Mouse (Mus musculus) heart, postnatal 4 days (tissue): Measurements from ENCODE around the gene Gamt. TPM values are rescaled to one million over a fixed set of nuclear protein-coding genes. Genes with fewer than 3 reads are reported as not detected.
A peak's percentile ranks its signal among the peaks of the same experiment; 100 is the strongest.
"Not testable (repeated sequence)": the region's sequence is repeated elsewhere in the genome, so short reads cannot be mapped to it uniquely, and the experiment has no call there.

Source experiments
- DNase-seq: peaks from one replicate; pipeline ENCODE4 v3.0.0; 2021
- total RNA-seq, 2 experiments: library from RNA; stranded (reverse); gene quantifications; 2 replicates each; pipeline ENCODE4 v1.2.3; 2021

Gene Gamt
- total RNA-seq, 2 experiments from 2014 or later: 18.5 to 23.4 TPM

DNA sequence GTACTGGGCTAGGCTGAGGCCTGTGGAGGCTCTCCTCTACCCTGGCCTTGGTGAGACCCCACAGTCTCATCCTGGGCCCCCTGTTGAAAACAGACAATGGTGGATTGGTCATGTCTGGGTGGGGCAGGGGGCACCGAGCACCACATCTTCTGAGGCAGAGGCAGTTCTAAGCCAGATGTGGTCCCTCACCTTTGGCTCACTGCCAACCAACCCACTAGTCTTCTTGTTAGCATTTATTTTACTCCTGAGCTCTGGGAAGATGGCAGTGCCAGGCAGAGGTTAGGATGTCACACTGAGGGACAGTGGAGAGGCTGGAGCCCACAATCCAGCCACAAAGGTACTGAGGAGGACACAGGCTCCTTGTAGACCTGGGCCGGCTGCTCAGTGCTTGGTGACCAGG lies 2.9 kb downstream of the Gamt start:
- no peak for DNase-seq

DNA sequence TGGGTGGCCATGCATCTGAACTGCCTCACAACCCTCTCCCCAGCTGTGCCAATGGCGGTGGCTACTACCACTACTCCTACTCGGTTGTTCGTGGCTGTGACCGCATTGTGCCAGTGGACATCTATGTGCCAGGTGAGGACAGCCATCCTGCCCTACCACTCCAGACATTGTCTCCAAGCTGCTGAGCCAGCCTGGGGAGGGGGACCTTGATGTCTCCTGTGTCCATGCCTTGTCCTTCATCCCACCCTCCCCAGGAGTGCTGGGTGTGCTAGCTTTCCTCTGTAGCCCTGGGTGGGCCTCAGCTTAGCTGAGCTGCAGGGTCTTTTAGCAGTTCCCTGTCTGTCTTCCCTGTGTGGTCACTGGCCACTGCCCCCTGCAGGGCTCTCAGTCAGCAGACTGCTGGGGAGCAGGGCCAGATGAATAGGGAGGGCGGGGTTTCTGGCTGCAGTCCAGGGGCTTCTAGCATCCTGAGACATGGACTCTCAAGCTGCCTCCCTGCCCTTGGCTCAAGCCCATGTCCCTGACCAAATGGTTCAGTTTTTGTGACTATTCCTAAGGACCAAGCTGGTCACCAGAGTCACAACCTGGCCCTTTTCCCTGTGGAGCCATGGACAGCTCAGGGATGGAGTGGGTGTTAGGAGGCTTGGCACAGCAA lies 4.8 kb downstream of the Gamt start:
- peak; percentile 66 for DNase-seq

DNA sequence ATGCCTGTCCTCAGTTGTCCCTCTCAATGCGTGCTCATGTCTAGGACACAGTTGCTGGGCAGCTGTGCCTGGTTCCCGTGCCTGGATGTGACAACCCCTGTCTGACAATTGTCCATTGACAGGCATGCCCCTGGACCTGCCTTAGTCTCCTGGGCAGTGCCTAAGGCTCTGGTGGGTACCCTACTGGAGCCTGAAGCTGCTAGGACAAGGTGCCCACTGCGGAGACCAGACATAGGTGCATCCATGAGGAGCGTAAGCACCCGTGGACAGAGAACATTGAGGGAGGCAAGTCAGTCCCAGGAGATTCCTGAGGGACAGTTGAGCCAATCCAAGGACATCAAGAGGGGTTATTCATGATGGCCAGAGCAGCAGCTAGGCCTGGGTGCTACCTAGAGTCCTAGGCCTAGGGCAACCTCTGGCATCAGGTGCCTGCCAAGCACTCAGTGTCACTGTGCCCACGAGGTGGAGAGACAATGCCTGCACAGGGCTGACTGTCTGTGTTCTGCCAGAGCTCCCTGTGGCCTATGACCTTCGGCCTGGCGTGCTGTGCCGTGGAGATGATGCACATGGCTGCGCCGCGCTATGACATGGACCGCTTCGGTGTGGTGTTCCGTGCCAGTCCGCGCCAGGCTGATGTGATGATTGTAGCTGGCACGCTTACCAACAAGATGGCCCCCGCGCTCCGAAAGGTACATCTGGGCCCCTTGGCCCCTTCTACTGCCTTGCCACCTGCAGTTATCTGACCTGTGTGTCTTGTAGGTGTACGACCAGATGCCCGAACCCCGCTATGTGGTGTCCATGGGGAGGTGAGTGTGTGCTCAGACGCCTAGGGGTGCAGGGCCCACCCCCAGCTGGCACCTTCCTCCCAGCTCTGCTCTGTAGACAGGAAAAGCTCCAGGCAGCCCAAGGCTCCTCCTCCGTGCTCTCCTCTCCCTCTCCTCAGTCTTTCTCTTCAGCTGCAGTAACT lies 6.2 kb downstream of the Gamt start:
- no peak for DNase-seq

DNA sequence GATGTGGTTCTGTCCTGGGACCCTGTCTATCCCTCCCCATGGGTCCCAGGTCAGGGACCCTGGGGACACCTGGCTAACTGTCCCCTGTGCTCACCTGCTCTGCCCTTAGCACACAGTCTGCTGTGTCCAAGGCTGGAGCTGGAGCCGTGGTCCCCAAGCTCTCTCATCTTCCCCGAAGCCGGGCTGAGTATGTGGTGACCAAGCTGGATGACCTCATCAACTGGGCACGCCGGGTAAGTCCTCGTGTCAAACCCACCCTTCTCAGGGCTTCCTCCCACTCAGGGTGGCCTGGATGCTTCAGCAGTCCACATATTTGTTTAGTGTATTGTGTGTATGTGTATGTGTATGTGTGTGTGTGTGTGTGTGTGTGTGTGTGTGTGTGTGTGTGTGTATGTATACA lies 7.3 kb downstream of the Gamt start:
- DNase-seq: no peak

DNA sequence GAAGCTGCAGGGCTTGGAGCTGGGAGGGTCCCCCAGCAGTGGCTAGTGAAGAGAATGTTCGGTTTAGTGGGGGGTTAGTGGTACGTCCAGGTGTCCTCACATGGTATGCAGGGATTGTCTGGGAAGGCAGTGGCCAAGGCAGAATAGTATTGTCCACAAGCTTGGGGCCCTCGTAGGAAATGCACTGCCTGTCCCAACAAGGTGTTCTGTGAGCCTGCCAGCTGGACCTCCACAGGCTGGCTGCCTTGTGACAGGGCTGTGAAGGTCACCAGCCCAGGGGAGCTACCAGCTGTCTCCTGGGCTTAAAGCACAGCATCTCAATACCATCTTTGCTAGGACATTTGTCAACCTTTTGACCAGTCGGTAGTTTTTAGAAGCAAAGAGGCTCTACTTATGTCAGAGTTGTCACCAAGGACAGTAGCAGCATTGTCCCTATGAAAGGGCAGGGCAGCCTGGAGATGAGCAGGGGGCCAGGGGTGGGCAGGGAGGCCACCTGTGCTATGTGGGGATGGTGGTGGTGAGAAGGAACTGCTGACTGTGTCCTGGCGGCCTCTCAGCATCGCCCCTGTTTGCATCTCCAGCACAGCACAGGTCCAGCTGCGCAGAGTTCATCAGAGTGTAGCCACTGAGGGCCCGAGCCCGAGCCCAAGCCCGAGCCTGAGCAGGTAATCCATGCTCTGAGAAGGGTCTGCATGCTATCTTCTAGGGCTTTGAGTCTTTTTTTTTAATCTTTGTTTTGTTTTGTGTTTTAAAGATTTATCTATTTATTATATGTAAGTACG lies 8.1 kb downstream of the Gamt start:
- peak; percentile 42 for DNase-seq

DNA sequence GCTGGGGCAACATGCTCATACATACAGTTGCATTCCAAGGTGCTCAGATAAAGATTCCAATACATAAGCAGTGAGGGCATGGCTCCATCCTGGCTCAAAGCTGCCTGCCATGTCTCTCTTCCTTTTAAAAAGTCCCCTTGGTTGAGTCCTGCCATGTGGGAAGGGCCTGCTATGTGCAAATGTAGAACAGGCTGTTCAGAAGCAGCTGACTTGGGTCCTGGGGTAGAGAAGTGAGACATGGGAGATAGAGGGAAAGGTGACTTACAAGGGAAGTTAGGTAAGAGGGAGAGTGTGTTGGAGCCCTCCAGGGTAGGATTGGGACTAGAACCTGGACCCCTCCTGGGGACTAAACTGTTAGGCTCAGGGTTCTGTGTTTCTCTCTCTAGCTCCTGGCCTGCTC lies 8.8 kb downstream of the Gamt start:
- no peak for DNase-seq

DNA sequence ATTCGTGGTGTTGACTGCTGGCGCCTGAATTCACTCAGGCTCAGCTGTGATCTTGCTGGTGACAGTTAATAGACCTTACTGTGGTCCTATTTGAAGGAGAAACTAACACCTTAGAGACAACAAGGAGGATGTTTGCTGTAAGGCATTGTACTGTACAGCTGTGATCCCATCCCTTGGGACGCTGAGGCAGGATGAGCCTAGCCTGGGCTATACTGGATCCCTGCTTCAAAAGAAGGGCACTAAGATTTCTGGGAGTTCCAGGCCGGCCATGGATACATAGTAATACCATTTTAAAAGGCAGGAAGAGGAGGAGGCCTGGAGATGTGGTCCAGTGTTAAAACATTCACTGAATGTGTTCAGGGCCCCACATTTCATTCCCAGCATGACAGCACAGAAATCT lies 10.2 kb downstream of the Gamt start:
- no peak for DNase-seq

DNA sequence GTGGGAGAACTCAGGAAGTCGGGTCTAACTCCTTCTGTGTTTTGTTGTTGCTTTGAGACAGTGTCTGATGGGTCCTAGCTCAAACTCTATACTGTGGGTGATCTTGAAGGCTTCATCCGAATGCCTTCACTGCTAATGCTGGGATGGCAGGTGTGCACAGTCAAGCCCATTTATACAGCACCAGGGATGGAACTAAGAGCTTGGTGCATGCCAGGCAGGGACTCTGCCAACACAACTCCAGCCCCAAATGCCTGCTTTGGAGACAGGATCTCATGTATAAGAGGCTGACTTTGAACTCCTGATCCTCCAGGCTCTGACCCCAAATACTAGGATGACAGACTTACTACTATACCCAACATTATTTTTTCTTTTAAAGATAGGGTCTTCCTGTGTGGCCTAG lies 10.8 kb downstream of the Gamt start:
- no peak for DNase-seq

DNA sequence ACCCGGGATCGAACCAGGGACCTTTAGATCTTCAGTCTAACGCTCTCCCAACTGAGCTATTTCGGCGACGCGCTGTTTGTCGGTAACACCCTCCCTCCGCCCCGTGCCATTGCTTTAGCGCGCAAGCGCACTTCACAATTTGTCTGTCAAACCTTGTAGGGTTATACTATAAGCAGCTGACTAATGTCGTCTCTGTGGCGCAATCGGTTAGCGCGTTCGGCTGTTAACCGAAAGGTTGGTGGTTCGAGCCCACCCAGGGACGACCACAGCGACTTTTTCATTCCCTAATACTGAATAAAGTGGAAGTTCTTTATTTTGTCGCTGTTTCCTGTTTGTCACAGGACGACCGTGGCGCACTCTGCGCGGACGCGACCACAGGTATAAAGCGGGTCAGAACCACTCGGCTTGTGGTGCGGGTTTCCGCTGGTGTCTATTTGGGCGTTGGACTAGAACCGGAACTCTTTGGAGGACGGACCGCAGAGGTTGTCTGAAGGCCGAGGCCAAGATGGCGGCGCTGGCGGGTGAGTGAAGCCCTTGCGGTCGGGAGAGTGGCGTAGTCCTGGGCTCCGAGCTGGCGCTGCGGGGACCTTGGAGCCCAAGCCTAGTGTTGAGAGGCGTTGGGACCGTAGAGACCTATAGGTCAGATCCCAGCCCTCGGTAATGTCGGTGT lies 11.7 kb downstream of the Gamt start, which contains the start of gene Ndufs7:
TSS of gene Ndufs7 (plus strand) at position 151 of the 670 bp plus-strand sequence.
- peak; percentile 96 for DNase-seq

DNA sequence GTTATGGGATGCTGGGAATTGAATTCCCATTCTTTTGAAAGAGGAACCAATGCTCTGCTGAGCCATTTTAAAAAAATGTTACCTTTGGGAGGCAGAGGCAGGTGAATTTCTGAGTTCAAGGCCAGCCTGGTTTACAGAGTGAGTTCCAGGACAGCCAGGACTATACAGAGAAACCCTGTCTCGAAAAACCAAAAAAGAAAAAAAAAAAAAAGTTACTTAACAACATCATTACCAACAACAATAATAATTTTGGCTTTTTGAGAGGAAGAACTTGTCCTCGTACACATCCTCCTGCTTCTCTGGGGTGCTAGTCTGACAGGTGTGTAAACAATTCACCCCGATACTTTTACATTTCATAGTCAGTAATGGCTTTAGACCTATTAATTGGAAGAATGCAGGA lies 12.4 kb downstream of the Gamt start:
- DNase-seq: not testable (repeated sequence)

DNA sequence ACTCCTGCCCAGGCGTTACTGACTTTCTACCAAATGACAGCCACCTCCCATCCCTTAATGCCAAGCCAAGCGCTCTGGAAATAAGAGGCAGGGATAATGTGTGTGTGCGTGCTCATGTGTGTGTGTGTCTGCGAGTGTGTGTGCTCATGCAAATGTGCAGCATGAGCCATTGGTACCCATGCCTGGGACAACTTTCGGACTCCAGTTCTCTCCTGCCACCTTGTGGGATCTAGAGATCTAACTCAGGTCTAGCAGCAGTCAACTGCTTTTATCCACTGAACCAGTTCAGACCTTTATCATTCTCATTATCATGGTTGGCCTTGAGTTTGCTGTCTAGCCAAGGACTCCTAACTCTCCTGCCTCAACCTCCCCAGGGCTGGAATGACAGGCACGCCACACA lies 13.0 kb downstream of the Gamt start:
- no peak for DNase-seq

DNA sequence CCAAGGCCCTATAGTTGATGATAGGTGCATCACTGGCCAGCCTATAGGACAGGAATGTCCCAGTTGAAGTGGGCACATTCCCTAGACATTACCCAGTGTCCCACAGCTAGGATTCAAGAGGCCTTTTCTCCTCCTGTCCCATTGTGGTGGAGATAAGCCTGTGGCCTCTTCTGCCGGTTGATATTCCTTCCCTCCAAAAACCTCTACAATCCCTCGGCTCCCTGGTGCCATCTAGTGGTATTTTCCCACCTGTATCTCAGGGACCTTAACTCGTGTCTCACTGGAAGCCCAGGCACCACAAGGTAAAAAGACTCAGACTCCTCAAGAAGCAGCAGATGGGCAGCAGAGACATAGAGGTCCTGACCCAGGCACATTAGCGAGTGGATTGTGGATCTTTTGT lies 15.2 kb downstream of the Gamt start:
- DNase-seq: peak; percentile 89

DNA sequence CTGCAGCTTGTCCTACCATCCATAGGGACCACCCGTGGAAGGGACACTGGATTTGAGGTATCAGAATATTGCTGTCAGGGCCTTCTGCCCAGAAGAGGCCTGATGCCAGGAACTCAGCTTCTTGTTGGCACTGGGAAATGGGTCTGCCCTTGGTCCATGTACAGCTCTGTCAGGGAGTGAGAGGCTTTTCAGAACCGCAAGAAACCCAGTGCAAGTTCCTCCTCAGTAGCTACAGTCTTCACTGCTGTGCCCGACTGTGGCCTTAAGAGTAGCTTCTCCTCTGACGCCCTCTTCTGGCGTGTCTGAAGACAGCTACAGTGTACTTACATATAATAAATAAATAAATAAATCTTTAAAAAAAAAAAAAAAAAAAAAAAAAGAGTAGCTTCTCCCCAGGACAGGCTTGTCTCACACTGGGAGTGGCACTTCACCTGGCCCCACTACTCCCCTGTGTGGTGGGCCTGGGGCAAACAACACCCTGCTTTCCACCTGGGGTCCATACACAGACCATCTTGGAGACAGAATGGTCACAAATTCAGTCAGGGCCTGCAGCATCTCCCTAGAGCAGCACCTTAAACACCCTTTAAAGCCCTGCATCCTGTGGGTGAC lies 15.9 kb downstream of the Gamt start:
- peak; percentile 54 for DNase-seq

DNA sequence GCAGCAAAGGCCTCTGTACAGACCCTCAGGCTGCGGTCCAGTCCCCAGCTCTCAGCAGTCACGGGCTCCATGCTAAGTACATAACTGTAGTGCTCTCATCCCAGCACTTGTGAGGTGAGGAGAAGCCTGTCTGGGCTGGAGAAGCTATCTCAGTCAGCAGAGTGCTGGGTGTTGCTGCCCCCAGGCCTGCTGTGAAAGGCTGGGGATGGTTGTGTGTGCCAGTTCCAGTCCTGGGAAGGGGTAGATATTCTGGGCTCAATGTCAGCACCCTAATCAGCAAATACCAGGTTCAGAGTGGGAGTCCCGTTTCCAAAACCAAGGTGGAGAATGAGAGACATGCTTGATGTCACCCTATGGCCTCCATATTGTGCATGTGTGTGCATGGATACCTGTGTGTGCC lies 18.2 kb downstream of the Gamt start:
- DNase-seq: no peak

DNA sequence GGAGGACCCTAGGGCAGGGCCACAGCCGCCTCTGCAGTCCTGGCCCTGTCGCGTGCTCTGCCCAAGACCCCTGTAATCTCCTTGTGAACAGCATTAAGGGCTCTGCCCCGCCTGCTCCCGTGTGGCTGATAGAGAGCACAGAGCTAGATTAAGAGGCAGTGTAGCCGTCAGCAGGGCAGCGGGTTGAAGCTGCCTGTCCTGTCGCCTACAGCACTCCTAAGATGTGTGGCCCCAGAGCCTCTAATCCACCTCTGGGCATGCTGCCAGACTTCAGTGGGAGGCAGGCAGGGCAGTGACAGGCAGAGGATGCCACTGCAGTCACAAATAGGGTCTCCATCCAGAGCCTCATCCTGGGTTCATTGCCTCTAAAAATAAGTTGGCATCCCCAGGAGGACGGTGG lies 18.7 kb downstream of the Gamt start:
- DNase-seq: peak; percentile 49

DNA sequence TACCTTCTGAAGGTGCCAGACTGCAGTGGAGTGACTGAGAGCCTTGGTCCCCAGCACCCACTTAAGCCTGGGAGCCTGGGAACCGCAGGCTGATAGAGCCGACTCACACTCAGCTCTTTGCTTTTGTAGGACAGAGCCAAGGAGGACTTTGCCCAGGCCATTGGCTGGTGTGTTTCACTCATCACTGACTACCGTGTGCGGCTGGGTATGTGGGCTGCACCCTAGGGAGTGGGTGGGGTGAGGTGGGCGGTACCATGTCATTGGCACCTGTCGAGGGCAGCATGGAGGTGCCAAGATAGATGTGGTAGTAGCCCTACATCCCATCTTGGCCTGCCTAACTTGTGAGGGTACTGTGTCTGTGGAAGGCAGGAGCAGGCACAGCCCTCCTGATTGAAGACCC lies 21.0 kb downstream of the Gamt start:
- no peak for DNase-seq

DNA sequence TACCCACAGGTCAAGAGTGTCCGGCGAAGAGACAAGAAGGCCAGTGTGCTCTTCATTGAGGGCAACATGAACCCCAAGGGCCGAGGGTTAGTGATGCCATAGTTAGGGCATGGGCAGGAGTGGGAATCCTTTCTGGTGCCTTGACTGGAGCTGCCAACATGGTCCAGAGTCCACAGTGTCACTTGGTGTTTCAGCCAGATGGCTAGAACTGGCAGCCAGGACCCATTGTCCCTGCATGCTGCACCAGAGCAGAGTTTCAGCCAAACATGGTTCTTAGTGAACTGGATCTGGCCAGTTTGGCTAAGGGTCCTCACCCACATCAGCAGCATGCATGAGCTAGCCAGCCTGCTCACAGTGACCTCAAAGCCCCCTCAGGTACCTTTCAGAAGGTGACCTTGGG lies 22.5 kb downstream of the Gamt start:
- DNase-seq: no peak

DNA sequence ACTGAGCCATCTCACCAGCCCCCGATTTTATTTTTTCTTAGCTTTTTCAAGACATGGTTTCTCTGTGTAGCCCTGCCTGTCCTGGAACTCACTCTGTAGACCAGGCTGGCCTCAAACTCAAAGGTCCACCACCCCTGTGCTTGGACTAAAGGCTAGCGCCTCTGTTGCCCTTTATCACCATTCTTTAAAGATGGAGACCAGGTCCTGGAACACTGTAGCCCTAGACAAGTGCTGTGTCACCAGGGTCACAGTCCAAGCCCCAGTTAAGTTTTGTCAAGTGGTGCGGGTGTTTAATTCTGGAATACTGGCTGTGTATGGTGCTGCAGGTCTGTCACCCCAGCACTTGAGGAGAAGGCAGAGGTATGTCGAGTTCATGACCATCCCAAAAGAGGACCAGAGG lies 23.8 kb downstream of the Gamt start:
- DNase-seq: no peak

DNA sequence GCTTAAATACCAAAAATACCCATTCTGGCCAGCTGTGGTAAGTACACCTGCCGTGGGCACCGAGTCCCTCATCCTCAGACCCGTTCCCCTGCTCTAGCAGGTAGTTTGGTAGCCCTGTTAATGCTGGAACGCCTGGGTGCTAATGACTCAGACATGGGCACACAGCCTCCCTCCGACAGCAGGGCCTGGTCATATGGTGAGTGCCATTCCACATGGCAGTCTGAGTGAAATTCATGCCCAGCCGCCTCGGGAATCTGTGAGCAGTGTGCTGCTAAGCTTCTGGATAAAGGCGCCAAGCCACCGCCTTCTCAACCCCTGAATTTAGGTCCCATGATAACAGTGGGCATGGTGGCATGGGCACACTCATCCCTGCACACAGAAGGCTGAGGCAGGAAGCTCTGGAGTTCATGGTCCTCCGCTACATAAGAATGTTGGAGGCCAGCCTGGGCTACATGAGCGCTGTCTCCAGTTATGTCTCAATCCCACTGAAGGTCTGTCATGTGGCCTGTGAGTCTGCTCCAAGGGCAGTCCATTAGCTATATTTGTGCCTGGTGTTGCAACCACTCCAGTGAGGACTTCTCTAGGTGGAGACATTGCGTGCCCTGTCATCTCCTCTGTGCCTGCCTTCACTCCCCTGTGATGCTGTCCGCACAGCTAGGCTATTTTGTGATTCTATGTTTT lies 24.5 kb downstream of the Gamt start:
- DNase-seq: no peak

DNA sequence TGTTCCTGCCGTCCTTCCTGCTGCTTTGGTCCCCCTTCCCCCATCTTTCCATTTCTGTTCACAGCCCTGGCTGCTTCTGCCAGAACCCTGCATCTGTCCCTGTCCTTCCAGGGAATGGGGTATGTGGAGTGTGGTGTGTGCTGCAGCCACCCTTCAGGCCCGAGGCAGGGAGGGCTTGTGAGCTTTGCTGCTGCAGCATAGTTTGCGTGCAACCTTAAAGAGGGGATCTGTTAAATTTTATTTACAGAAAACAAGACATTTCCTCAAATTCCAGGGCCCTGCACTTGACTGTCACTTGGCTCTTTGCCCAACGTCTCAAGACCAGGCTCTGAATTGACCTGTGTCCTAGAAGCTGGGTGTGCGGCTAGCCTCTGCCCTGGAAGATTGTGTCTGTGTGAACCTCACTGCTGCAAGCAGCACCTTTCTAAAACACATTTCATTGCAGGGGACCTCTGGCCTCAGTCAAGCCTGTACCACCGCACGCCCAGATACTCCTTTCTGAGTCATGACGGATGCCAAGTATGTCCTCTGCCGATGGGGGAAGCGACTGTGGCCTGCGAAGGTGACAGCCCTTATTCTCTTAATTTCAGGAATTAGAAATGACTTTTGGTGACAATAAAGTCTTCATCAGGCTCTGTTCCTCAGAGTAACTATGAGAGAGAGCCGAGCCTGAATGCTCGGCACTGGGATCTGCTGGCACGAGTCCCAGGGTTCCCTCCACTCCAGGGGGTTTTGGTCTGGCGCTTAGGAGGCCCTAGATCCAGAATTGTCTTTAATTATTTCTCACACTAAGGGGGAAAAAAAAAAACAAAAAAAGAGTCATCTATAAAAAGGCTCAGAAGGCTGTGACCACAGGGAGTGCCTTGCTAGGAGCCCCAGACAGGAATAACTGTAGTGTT lies 32.7 kb downstream of the Gamt start:
- no peak for DNase-seq
